Mouse (Mus musculus) right cerebral cortex, postnatal 10 days (tissue): ENCODE measurements around the gene Srrm4.

ENCODE experiments used
- DNase-seq, 2 experiments: peaks; one replicate each; pipeline ENCODE4 v3.0.0; 2021; ENCODE audit warnings: low spot score in 2 of 2

The Srrm4 gene

DNA sequence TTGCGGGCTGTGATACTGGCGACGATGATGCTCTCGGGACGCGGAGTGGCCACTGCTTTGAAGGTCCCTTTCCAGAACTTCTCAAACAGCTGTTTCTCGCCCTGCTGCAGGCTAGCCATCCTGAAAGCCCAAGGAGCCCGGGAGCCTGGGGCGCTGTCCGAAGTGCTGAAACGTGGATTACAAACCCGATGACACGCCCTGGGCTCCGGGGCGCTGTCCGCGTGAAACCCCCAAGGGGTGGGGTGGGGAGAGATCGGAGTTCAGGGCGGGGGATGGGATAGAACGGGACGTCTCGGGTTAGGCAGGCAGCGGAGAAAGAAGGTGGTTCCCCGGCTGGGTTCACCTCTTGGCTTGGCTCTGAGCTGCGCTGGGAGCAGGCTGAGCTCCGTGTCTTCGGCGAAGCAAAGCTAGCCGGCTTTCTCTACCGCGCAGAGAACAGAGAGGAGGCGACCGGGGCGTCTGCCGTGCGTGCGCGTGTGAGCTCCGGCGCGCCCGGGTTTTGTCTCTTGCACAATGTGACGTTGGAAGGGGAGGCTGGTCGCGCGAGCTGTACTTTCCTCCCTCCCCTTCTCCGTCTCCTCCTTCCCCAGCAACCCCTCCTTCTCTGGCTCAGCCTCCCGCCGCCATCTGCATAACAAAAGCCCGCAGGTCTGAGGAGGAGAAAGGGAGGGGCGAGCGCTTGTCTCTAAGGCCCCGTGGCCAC lies at the start of gene Srrm4:
Gene Srrm4 (minus strand): TSS at position 472 of the 703 bp plus-strand sequence.
- peak; percentile 94 to 95 for DNase-seq

DNA sequence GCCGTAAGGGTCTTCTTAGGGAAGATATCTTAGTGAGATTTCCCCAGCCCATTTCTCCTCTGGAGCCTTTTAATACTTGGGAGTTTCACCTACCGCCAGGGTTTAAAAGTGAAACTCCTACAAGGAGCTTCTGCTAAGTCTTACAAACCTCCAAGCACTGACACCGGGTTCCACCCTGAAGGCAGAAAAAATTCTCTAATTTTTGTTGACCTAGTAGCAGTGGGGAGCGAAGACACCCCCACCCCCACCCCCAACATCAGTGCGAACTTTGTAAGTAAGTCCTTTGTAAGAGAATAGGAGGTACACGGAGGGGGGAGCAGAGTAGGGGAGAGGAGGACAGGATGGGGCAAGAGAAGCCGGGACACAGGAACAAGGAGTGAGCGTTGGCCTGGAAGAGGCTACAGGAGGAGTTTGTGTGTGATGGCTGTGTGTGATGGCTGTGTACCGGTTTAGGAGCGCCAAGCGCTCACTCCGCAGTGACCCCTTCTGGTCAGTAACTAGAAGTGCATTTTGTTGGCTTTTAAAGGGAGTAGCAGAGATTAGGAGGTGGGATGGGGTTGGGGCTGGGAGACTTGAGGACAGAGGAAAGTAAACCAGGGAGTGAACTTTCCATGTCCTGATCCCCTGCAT lies 1.3 kb upstream of the Srrm4 start:
- DNase-seq, result peak; percentile 73 to 76

DNA sequence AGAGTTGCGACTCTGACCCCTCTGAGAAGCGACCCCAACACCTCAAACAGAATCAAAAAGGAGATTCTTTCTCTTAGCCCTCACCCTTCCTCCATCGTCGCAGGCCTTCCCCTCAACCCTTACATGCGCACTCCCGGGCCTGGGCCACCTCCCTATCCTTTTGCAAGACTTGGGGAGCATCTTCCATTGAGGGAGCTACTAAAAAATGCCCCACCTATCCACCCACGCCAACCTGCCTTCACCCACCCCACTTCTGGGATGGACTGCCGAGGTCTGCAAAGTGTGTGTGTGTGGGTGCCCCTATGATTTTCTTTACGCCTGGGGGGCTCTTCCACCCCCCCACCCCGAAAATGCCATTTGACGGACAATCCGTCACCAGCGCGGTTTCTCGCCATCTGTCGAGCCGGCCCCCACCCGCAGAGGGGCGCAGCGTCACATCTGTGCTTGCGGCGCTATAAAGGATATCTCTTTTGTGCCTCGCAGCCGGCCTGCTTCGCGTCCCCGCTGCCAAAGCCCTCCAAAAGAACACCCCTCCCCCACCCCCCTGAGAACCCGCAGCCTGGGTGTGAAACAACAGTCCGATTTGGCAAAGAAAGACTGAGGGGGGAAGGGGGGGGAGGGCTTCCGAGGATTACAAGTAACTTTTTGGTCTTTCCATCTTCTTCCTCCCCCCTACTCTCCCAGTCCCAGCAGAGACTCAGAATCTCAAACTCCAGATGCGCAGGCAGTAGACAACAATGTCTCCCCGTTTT lies 608 bp upstream of the Srrm4 start:
- peak; percentile 68 to 70 for DNase-seq

DNA sequence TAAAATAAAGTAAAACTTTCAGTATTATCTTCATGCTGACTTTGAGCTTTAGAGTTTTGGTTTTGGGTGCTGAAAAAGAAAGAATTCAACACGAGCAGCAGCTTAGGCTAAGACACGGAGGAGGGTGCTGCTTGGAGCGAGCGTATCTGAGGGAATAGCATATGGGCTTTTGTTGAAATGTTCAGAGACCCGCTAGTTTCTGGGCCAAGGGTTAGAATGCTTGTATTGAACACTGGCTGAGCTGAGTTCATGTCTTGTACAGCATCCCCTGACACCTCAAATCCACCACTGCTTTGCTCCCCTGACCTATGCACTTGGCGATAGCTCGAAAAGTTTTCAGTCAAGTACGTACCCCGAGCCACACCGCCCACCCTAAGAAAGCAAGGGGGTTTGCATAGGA lies 919 bp downstream of the Srrm4 start:
- no peak for DNase-seq

- no peak for DNase-seq
Measured at GRCm38 (mm10) chr5:116589631-116590030, 2.0 kb downstream of the Srrm4 start.

DNA sequence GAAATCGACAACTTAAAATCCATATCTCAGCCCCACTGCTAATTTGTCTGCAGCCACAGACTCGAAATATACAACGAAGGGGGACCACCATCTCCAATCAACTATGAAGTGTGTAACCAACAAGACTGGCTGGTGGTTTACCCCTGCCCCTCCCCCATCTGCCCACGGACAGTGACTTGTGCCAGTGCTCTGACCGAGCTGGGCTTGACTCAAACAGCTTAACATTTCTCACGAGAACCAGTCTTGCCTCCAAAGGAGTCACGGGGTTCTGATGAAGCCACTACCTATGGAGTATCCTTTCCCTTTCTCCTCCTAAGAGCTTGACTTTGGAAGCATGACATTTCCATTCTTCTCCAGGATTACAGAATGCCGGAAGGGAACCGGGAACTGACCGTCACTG lies 2.8 kb downstream of the Srrm4 start:
- peak in 1 of 2 experiments; percentile 49 for DNase-seq

DNA sequence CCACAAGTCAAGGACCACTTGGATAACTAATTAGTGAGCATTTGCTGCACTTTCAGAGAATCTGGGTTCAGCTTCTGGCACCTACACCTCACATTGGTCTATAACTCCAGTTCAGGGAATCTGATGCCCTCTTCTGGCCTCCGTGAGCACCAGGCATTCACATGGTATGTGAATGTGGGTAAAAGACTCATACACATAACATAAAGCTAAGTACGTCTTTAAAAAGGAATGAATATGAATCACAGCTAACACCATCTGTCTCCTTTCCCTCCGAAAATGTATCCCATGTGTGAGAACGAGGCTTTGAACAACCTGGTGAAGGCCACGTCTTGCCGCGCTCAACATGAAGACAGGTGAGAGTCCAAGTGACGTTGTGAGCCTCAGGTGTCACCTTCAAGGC lies 12.1 kb downstream of the Srrm4 start:
- no peak for DNase-seq

- DNase-seq, result no peak
Measured at GRCm38 (mm10) chr5:116577082-116577481, 14.5 kb downstream of the Srrm4 start.

DNA sequence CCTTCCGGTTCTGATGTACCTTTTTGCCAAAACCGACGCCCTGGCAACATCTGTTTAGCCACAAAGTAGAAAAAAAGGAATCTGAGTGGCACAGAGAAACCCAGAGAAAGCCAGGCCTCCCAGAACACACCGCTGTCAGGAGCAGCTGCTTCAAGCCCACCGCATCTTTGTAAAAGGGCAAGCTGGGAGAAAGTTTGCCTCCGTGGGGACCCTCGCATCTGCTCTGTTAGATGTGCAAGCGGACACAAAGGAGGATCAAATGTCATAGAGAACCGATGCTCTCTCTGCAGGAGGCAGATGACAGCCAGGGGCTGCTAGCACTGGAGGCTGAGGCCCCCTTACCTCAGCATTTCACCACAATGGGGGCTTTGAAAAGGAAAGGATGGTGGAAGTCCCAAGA lies 18.3 kb downstream of the Srrm4 start:
- DNase-seq, result no peak

GRCm38 (mm10) chr5:116571936-116572335 lies 19.7 kb downstream of the Srrm4 start:
- DNase-seq, result no peak

DNA sequence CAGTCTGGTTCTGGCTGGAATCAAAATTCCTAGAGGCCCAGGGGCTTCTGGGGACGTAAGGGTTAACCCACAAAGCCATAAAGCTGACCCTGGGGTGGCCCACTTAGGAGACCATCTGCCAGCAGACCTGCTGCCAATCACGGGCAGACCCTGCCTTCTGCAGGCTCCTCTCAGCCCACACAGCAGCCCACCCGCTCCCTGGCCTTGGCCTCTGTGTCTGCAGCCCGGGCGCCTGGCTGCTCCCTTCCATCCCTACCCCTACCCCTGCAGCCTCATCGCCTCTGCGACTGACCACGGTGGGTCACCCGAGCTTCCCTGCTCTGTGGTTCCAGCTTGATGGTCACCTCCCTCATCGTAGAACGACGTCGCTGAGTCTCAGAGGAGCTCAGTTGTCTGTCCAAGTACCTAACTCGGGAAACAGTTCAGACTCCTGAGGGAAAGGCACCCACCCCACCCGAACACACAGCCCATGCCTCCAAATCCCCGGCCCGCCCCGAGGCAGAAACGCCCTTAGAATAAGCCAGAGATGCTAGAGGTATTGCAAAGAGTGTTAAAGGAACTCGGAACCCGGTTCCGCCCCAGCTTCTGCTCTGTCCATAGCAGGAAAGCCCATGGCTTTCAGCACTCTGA lies 20.3 kb downstream of the Srrm4 start:
- no peak for DNase-seq

- no peak for DNase-seq
Measured at GRCm38 (mm10) chr5:116570566-116570965, 21.1 kb downstream of the Srrm4 start.

DNA sequence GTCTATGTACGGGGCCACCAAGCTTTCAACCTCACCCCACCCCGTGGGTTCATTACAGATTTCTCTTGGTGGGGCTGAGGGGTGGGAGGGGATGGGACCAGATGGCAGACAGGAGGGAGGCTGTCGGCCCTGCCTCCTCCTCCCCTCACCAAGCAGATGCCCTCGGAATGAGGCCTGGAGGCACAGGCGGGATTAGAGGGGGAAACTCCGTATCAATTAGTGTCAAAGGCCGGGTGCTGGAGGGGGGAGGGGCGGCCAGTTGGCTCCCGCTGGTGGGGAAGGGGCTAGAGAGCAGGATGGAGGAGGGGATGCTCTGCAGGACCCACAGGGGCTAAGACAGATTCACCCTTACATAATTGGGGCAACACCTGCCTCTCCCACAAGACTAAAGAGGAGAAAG lies 22.0 kb downstream of the Srrm4 start:
- DNase-seq, result no peak

DNA sequence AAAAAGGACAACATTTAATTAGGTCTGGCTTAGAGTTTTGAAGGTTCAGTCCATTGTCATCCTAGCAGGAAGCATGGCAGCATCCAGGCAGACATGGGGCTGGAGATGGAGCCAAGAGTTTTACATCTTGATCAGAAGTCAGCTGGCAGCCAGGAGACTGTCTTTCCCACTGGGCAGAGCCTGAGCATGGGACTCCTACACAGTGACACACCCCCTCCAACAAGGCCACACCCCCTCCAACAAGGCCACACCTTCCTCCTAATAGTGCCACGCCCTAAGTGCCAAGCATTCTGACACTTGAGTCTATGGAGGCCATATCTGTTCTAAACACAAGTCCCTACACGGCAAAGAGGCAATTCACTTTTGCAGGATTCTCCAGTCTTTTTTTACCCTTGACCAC lies 23.6 kb downstream of the Srrm4 start:
- DNase-seq, result no peak

- DNase-seq, result no peak
Measured at GRCm38 (mm10) chr5:116567298-116567697, 24.3 kb downstream of the Srrm4 start.

GRCm38 (mm10) chr5:116566385-116567045 lies 25.1 kb downstream of the Srrm4 start:
- DNase-seq, result no peak

DNA sequence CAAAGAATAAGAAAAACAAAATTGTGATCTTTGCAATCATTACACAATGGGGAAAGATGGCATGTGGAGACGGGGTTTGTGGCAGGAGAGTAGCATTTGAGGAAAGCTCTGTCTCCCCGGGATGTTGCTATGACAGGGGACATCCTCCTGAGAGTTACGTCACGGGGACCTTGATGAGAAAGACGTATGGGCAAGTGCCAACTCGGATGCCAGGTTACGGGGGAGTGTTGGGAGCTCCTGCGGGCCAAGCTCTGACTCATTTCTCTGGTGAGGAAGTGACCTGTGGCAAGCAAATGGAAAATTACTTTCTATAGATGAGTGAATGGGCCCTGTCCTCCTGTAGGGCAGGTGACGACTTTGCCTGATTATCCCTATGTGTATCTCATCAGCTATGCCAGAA lies 26.0 kb downstream of the Srrm4 start:
- no peak for DNase-seq

- DNase-seq, result no peak
Measured at GRCm38 (mm10) chr5:116564391-116564790, 27.2 kb downstream of the Srrm4 start.

- no peak for DNase-seq
Measured at GRCm38 (mm10) chr5:116563713-116564112, 27.9 kb downstream of the Srrm4 start.

- DNase-seq, result no peak
Measured at GRCm38 (mm10) chr5:116559091-116559490, 32.5 kb downstream of the Srrm4 start.

GRCm38 (mm10) chr5:116556614-116557013 lies 35.0 kb downstream of the Srrm4 start:
- DNase-seq, result no peak

- no peak for DNase-seq
Measured at GRCm38 (mm10) chr5:116553868-116554267, 37.7 kb downstream of the Srrm4 start.
